Mouse (Mus musculus): ENCODE results near the gene Psors1c2. TPM values are rescaled to one million over a fixed set of nuclear protein-coding genes. Genes with fewer than 3 reads are reported as not detected.
A peak's percentile ranks its signal among the peaks of the same experiment; 100 is the strongest.

Psors1c2 gene
- total RNA-seq, 2 experiments from 2014 or later, result 1.5 to 2.4 TPM

DNA sequence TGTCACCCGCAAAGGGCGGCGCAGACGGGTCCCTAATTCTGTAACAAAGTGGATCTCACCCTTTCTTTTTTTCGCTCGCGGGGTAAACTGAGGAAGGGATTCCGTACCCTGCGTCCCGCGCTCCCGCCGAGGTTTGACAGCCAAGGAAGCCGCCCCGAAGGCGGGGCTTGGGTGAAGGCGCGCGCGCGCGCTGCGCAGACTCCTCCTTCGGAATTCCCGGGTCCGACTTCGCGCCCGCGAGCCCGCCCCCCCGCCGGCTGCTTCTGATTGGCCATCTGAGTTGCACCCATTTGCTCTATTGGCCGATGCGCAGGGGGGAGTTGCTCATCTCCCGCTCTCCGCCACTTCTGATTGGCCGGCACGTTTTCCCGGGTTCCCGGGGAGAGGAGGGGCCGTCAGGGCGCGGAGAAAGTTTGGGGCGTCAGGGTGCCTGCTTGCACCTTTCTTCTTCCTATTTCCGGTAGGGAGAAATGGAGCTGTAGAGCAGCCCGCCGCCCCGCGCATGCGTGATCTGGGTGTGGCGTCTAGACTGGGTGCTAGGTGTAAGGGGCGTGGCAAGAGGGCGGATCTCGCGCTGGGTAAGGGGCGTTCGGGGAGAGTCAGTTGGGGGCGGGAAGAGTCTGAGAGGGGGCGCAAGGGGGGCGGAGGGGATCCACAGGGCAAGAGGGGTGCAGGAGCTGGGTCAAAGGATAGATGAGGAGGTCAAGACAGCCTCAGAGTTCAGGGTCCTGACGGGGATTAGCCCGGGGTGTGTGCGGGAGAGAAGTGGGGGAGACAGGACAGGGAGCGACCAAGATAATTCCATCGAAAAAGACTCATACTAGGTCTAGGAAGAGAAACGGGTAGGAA lies 16.1 kb upstream of the Psors1c2 start, which contains the start of the genes Tcf19 and Cchcr1:
Tcf19 (minus strand) TSS at position 173 of the 849 bp plus-strand sequence.
Cchcr1 (plus strand) TSS at position 449 of the 849 bp plus-strand sequence.
- DNase-seq, result peak; percentile 98
- intact Hi-C loops (cut with DNase I), result no loop called here

- intact Hi-C loops (cut with DNase I), result no loop called here
- no peak for DNase-seq
Measured at GRCm38 (mm10) chr17:35517526-35517925, 15.5 kb upstream of the Psors1c2 start.

- intact Hi-C loops (cut with DNase I), result no loop called here
- peak; percentile 63 for DNase-seq
Measured at GRCm38 (mm10) chr17:35524354-35524753, 8.6 kb upstream of the Psors1c2 start.

GRCm38 (mm10) chr17:35526644-35527043 lies 6.4 kb upstream of the Psors1c2 start:
- intact Hi-C loops (cut with DNase I), result no loop called here
- no peak for DNase-seq

- intact Hi-C loops (cut with DNase I), result no loop called here
- no peak for DNase-seq
Measured at GRCm38 (mm10) chr17:35532360-35532759, 641 bp upstream of the Psors1c2 start.

GRCm38 (mm10) chr17:35534343-35534742 lies 1.3 kb downstream of the Psors1c2 start:
- DNase-seq, result peak; percentile 79
- intact Hi-C loops (cut with DNase I), result no loop called here

GRCm38 (mm10) chr17:35537421-35537820 lies 4.4 kb downstream of the Psors1c2 start:
- DNase-seq, result no peak
- intact Hi-C loops (cut with DNase I), result no loop called here

DNA sequence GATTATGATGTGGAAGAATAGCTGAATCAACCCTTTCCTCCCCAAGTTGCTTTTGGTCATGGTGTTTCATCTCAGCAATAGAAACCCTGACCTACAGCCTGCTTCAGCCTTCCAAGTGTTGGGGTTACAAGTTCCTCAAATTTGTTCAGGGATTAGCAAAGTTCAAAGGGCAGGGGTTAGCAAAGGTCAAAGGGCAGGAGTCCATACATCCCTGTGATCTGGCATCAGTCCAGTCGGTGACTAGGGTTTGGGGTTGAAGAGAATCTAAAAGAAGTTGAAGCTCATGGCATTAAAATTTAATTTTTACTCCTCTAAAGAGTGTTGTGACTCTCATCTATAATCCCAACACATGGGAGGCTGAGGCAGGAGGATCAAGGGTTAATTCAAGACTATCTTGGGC lies 5.5 kb downstream of the Psors1c2 start:
- DNase-seq, result no peak
- intact Hi-C loops (cut with DNase I), result no loop called here

DNA sequence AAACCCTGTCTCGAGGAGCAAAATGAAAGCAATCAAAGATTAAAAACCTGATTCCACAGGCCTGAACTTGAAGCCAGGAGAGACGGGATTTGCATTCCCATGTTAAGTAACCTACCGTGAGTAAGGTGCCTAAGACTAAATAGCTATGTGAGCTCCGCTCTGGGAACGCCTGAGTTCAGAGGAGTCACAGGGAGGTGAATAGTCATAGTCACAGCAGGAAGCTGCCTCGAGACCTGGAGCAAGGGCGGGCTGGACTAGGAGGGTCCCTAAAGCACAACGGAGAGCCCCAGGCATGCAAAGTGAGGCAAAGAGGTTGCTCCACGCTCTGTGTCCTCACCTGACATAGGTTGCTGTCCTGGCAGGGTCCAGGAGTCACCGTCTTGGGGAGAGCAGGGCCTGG lies 6.5 kb downstream of the Psors1c2 start:
- intact Hi-C loops (cut with DNase I), result no loop called here
- no peak for DNase-seq

GRCm38 (mm10) chr17:35542761-35543411 lies 9.9 kb downstream of the Psors1c2 start:
- DNase-seq, result no peak
- intact Hi-C loops (cut with DNase I), result no loop called here

DNA sequence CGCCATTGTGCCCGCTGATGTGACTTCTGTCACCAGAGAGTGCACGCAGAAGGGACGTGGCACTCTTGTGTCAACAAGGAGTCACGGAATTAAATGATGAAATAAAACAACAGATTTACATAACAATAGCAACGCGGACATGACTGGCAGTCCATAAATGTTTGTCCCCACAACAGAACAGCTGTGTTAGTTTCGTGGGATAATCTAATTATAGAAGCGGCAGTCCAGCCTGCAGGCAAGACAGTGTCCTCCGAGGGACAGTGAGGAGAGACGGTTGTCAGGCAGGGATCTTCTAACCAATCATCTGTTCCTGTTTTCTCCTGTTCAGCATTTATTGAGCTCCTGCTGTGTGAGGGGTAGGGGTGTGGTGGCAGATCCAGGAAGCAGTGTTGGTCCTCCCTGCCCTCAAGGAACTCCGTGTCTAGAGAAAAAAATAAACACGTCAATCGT lies 10.4 kb downstream of the Psors1c2 start:
- no peak for DNase-seq
- intact Hi-C loops (cut with DNase I), result no loop called here

- intact Hi-C loops (cut with DNase I), result no loop called here
Measured at GRCm38 (mm10) chr17:35544001-35544400, 11.0 kb downstream of the Psors1c2 start.

DNA sequence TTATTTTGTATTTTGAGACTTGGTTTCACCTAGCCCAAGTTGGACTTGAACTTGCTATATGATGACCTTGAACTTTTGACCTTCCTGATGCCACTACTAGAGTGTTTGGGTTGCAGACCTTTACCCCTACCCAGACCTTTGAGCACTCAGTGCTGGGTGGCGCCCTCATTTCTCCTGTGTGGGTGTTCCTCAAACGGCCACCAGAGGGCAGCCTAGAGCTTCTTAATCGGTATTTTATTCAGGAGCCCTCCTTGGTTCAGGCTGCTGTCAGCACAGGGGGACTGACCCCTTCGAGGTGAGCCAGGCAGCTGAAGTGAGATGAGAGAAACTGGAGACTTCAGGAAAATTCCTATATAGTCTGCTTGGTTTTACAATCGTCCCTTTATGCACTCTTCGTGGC lies 11.7 kb downstream of the Psors1c2 start:
- intact Hi-C loops (cut with DNase I), result no loop called here
- DNase-seq, result peak; percentile 58

More at GRCm38 (mm10) chr17:35544001-35544400, 11.0 kb downstream of the Psors1c2 start:
- no peak for DNase-seq

GRCm38 (mm10) chr17:35547465-35547864 lies 14.5 kb downstream of the Psors1c2 start:
- intact Hi-C loops (cut with DNase I), result no loop called here
- DNase-seq, result no peak

- DNase-seq, result no peak
- intact Hi-C loops (cut with DNase I), result no loop called here
Measured at GRCm38 (mm10) chr17:35548636-35549035, 15.6 kb downstream of the Psors1c2 start.

- peak; percentile 57 for DNase-seq
Measured at GRCm38 (mm10) chr17:35549437-35550142, 16.6 kb downstream of the Psors1c2 start.

DNA sequence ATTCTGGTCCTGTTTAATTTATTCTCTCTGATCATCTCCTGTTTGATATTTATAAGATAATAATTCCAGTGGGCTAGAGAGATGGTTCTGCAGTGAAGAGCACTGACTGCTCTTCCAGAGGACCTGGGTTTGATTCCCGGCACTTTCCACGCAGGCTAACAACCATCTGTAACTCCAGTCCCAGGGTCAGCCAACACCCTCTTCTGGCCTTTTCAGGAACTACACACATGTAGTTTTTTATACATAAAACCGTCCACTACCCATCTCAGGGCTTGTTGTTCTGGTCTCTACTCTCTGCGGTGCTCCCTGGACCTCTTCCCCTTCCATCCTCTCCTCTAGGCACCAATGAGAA lies 17.1 kb downstream of the Psors1c2 start:
- intact Hi-C loops (cut with DNase I), result no loop called here
- DNase-seq, result no peak

More at GRCm38 (mm10) chr17:35549437-35550142, 16.6 kb downstream of the Psors1c2 start:
- intact Hi-C loops (cut with DNase I), result no loop called here

DNA sequence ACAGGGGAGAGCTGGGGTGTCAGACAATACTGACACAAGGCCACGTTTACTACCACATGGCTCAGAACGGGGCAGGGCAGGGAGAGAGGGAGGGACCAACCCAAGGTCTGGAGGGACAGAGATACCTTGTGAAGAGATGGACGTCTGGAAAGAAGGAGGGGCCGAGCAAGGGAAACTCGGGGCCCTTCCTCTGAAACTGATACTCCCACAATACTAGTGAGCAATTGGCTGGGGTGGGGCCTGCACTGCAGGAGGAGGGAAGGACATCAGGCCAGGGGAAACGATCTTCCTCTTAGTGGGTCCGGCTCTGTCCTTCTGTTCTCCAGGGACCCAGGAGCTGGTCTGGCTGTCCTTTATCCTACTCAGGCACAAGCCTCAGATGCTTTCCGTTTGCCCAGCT lies 17.9 kb downstream of the Psors1c2 start:
- intact Hi-C loops (cut with DNase I), result no loop called here
- DNase-seq, result no peak

DNA sequence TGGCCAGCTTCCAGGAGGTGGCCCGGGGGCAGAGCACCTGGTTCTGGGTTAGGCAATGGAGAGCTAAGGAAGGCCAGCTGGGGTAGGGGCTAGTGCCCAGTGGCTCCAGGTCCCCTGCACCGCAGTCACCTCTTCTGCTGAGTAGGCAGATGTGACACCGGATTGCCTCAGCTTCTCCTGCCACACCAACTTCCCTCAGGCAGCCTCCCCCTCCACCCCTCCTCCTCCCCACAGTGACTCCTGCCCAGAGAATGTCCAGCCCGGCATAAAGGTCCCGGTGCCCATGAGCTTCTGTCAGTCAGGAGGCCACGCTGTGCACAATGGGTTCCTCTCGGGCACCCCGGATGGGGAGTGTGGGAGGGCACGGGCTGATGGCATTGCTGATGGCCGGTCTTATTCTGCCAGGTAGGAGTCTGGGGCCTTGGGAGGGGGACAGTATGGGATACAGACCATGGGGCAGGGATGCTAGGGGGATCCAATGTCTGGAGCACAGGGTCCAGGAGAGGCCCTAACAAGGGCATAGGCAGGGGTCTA lies 18.9 kb downstream of the Psors1c2 start, which contains the start of gene Cdsn:
Cdsn (plus strand) TSS at position 248 of the 534 bp plus-strand sequence.
- no peak for DNase-seq

GRCm38 (mm10) chr17:35554321-35554720 lies 21.3 kb downstream of the Psors1c2 start:
- no peak for DNase-seq
- intact Hi-C loops (cut with DNase I), result no loop called here

More for the DNA sequence above, 18.9 kb downstream of the Psors1c2 start, which contains the start of gene Cdsn:
- intact Hi-C loops (cut with DNase I), result no loop called here
